Mouse (Mus musculus) midbrain, embryonic 14.5 days (tissue): ENCODE measurements around the gene Mpv17. TPM values are rescaled to one million over a fixed set of nuclear protein-coding genes. Genes with fewer than 3 reads are reported as not detected.

Experiments used
- ATAC-seq: fragments of 200-750 bp; cut with Nextera tagmentation; 2 replicates; pipeline ENCODE4 v1.8.0; 2017; ENCODE audit warnings: moderate number of reproducible peaks, moderate library complexity; ENCODE audit not compliant: low FRiP score, low TSS enrichment
- DNase-seq: peaks from one replicate; pipeline ENCODE4 v3.0.0-alpha.2; 2015
- H3K27ac ChIP-seq: fragments of 300-500 bp; sonication (generic); replicated peaks from 2 replicates; pipeline ENCODE4 v1.5.1; 2014; ENCODE audit warnings: mild to moderate bottlenecking, low read depth, low read length, moderate library complexity
- H3K27me3 ChIP-seq: fragments of 300-500 bp; sonication (generic); 2 replicates; pipeline ENCODE4 v1.6.1; 2014; ENCODE audit warnings: low read length, control low read depth, mixed read lengths; ENCODE audit not compliant: control insufficient read depth, insufficient read depth
- H3K36me3 ChIP-seq: fragments of 300-500 bp; sonication (generic); 2 replicates; pipeline ENCODE4 v1.6.1; 2014; ENCODE audit warnings: low read length, control low read depth; ENCODE audit not compliant: control insufficient read depth, insufficient read depth
- H3K4me1 ChIP-seq: fragments of 300-500 bp; sonication (generic); 2 replicates; pipeline ENCODE4 v1.6.1; 2014; ENCODE audit warnings: mild to moderate bottlenecking, antibody characterized with exemption, low read length, control low read depth; ENCODE audit not compliant: control insufficient read depth, insufficient read depth
- H3K4me2 ChIP-seq: fragments of 300-500 bp; sonication (generic); 2 replicates; pipeline ENCODE4 v1.6.1; 2014; ENCODE audit warnings: mild to moderate bottlenecking, low read length, moderate library complexity
- H3K4me3 ChIP-seq: fragments of 300-500 bp; sonication (generic); replicated peaks from 2 replicates; pipeline ENCODE4 v1.5.1; 2014; ENCODE audit warnings: low read depth, low read length
- H3K9ac ChIP-seq: fragments of 300-500 bp; sonication (generic); replicated peaks from 2 replicates; pipeline ENCODE4 v1.6.1; 2014; ENCODE audit warnings: mild to moderate bottlenecking, low read length, moderate library complexity
- H3K9me3 ChIP-seq: fragments of 300-500 bp; sonication (generic); 2 replicates; pipeline ENCODE4 v1.6.1; 2016; ENCODE audit warnings: low read length, control low read depth, mixed read lengths; ENCODE audit not compliant: control insufficient read depth
- WGBS: fragments of 180-500 bp; shearing (Covaris S2); extraction: QIAGEN DNeasy Blood & Tissue Kit; methylation state at CpG from one replicate; pipeline ENCODE4 v1.1.7; 2014; 5-methylcytosine and 5-hydroxymethylcytosine counted together
- polyA plus RNA-seq: library from polyadenylated mRNA; unstranded; fragments of >200 nt; fragmentation: Nextera tagmentation; extraction: Ambion mirVana; gene quantifications from 2 replicates; pipeline ENCODE4 v1.2.1, GENCODE M21; 2014

Mpv17 gene
- polyA plus RNA-seq, 1 experiment from 2014 or later = 49.0 TPM

GRCm38 (mm10) chr5:31095711-31096480, 58.2 kb downstream of the Mpv17 start:
- peak; percentile 31 for DNase-seq
- Histone ChIP-seq H3K36me3 (no peaks in the 10 kb centered on the region), H3K9me3 (no peaks in the 10 kb centered on the region), H3K4me1 (peaks cover 17% of the 10 kb centered on the region; the same call in 1 of the 2 replicates), H3K27ac (no peak overlapping the region), H3K4me2 (peak overlapping the region; percentile 57), H3K4me3 (peak overlapping the region; percentile 19; the same call in 1 of the 2 replicates), H3K9ac (no peak overlapping the region), H3K27me3 (peaks cover 59% of the 10 kb centered on the region)
- WGBS = 17% methylated on average over 11 of the region's 11 CpGs
- no peak for ATAC-seq

GRCm38 (mm10) chr5:31094799-31095691, 59.0 kb downstream of the Mpv17 start:
- Histone ChIP-seq H3K4me2 (peak overlapping the region; percentile 57), H3K27ac (no peak overlapping the region), H3K36me3 (no peaks in the 10 kb centered on the region), H3K9me3 (no peaks in the 10 kb centered on the region), H3K27me3 (peaks cover 62% of the 10 kb centered on the region), H3K9ac (no peak overlapping the region; the same call in 1 of the 2 replicates), H3K4me3 (peak overlapping the region; percentile 19), H3K4me1 (peaks cover 17% of the 10 kb centered on the region; the same call in 1 of the 2 replicates)
- WGBS = under 1% methylated on average over 59 of the region's 59 CpGs
- no peak for ATAC-seq
- peak; percentile 59 for DNase-seq

- H3K4me1 ChIP-seq = peaks cover 17% of the 10 kb centered on the region; the same call in 1 of the 2 replicates
- H3K4me3 ChIP-seq = peak overlapping the region; percentile 47
- H3K27me3 ChIP-seq = peaks cover 64% of the 10 kb centered on the region
- no peak overlapping the region for H3K9ac ChIP-seq
- H3K27ac ChIP-seq = no peak overlapping the region
- H3K4me2 ChIP-seq = peak overlapping the region; percentile 57
- H3K9me3 ChIP-seq = no peaks in the 10 kb centered on the region
- DNase-seq (peak; percentile 17), ATAC-seq (no peak)
- under 1% methylated on average over 29 of the region's 29 CpGs for WGBS
- no peaks in the 10 kb centered on the region for H3K36me3 ChIP-seq
Observed at GRCm38 (mm10) chr5:31094100-31094798, 59.8 kb downstream of the Mpv17 start.

- DNase-seq (peak; percentile 71), ATAC-seq (peak; percentile 57)
- Histone ChIP-seq H3K4me3 (peak overlapping the region; percentile 47), H3K9ac (peak overlapping the region; percentile 72), H3K27ac (0 out of 2 replicates have a peak overlapping the region, but pooled peaks have one; percentile 42), H3K4me1 (peaks cover 17% of the 10 kb centered on the region; the same call in 1 of the 2 replicates), H3K9me3 (no peaks in the 10 kb centered on the region), H3K27me3 (peaks cover 64% of the 10 kb centered on the region), H3K4me2 (peak overlapping the region; percentile 57), H3K36me3 (no peaks in the 10 kb centered on the region)
- WGBS = under 1% methylated on average over 54 of the region's 54 CpGs
Observed at GRCm38 (mm10) chr5:31093151-31094041, 60.7 kb downstream of the Mpv17 start.

DNA sequence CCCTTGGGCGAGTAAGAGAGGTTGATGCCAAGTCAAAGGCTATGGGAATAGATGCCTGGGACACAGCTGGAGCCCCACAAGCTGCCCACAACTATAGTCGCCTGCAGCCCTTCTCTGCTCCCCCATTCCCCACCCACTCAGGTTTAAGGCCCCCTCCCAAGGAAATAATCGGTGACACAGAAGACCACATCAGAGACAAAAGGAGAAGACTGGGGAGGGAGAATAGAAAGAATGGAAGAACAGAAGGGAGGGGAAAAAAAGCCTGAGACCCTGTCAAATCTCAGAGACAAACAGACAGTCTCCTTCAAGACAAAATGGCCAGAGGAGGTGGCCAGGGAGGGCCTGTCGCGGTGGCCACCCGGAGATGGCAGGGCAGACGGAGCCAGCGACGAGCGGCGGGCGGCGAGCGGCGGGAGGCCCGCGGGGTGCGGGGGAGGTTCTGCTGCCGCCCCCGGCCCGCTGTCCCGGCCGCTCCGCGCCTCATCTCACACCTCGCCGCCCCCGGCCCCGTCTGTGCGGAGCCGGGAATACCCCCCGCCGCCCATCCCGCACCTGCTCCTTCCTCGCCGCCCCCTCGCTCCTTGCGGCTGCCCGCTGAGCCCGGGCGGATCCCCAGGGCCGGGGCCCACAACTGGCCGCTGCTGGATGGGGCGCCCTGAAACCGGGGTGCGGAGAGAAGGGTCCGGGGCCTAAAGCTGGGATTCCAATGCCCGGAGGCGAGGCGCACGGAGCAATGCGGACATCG, 61.6 kb downstream of the Mpv17 start:
- H3K27ac ChIP-seq = peak overlapping the region; percentile 42; the same call in 1 of the 2 replicates
- no peaks in the 10 kb centered on the region for H3K36me3 ChIP-seq
- H3K9ac ChIP-seq = peak overlapping the region; percentile 72
- H3K27me3 ChIP-seq = peaks cover 63% of the 10 kb centered on the region
- ATAC-seq = peak; percentile 13; the same call in 1 of the 2 replicates
- no peaks in the 10 kb centered on the region for H3K9me3 ChIP-seq
- H3K4me1 ChIP-seq = peaks cover 17% of the 10 kb centered on the region; the same call in 1 of the 2 replicates
- 2% methylated on average over 48 of the region's 53 CpGs for WGBS
- DNase-seq = peak; percentile 37
- H3K4me2 ChIP-seq = peak overlapping the region; percentile 57
- peak overlapping the region; percentile 47 for H3K4me3 ChIP-seq

Other genes with a start within 250 kb of the Mpv17 start
- gene Ost4, start 246.5 kb downstream of the Mpv17 start, polyA plus RNA-seq = 246 and 266 TPM in 2 replicates
- gene Emilin1, start 240.8 kb downstream of the Mpv17 start, polyA plus RNA-seq = 3.7 and 11.2 TPM in 2 replicates
- 7.0 and 7.4 TPM in 2 replicates for gene Khk, start 232.8 kb downstream of the Mpv17 start, polyA plus RNA-seq
- gene Cgref1, start 208.7 kb downstream of the Mpv17 start, polyA plus RNA-seq = 43.0 and 55.3 TPM in 2 replicates
- gene Preb, start 193.9 kb downstream of the Mpv17 start, polyA plus RNA-seq = 82.6 and 94.7 TPM in 2 replicates
- gene Tcf23, start 185.6 kb downstream of the Mpv17 start, polyA plus RNA-seq = 0.08 TPM in 2 replicates
- 163 and 183 TPM in 2 replicates for gene Atraid, start 105.9 kb downstream of the Mpv17 start, polyA plus RNA-seq
- gene Slc5a6, start 105.3 kb downstream of the Mpv17 start, polyA plus RNA-seq = 19.2 and 19.6 TPM in 2 replicates
- gene Cad, start 99.5 kb downstream of the Mpv17 start, polyA plus RNA-seq = 11.8 and 17.2 TPM in 2 replicates
- gene Dnajc5g, start 48.0 kb downstream of the Mpv17 start, polyA plus RNA-seq = not detected in 2 replicates
- gene Slc30a3, start 46.0 kb downstream of the Mpv17 start, polyA plus RNA-seq = 19.8 and 20.0 TPM in 2 replicates
- not detected in 2 replicates for gene Trim54, start 37.5 kb downstream of the Mpv17 start, polyA plus RNA-seq
- gene Ucn, start 15.4 kb downstream of the Mpv17 start, polyA plus RNA-seq = not detected in 2 replicates
- 0.70 and 1.7 TPM in 2 replicates for gene Gm29609, start 25.7 kb upstream of the Mpv17 start, polyA plus RNA-seq
- 48.5 and 68.0 TPM in 2 replicates for gene Gtf3c2, start 25.9 kb upstream of the Mpv17 start, polyA plus RNA-seq
- 114 and 119 TPM in 2 replicates for gene Snx17, start 39.0 kb upstream of the Mpv17 start, polyA plus RNA-seq
- gene Eif2b4, start 39.2 kb upstream of the Mpv17 start, polyA plus RNA-seq = 78.3 and 91.6 TPM in 2 replicates
- 8.7 and 8.9 TPM in 2 replicates for gene Zfp513, start 48.1 kb upstream of the Mpv17 start, polyA plus RNA-seq
- gene Ppm1g, start 66.4 kb upstream of the Mpv17 start, polyA plus RNA-seq = 162 and 163 TPM in 2 replicates
- gene Nrbp1, start 86.6 kb upstream of the Mpv17 start, polyA plus RNA-seq = 150 and 153 TPM in 2 replicates
- gene Gm9970, start 87.0 kb upstream of the Mpv17 start, polyA plus RNA-seq = 0.72 and 0.74 TPM in 2 replicates
- gene Krtcap3, start 97.4 kb upstream of the Mpv17 start, polyA plus RNA-seq = 2.5 and 3.0 TPM in 2 replicates
- gene Ift172, start 136.9 kb upstream of the Mpv17 start, polyA plus RNA-seq = 26.7 and 28.1 TPM in 2 replicates
- 86.9 and 128 TPM in 2 replicates for gene Fndc4, start 141.8 kb upstream of the Mpv17 start, polyA plus RNA-seq
- gene Gckr, start 143.2 kb upstream of the Mpv17 start, polyA plus RNA-seq = 0.16 and 0.53 TPM in 2 replicates